Mouse (Mus musculus): ENCODE data around the gene Wnt7a.

Gene Wnt7a

GRCm38 (mm10) chr6:91410961-91411368 is at the start of gene Wnt7a:
Gene Wnt7a, minus strand, starts transcription at chr6:91411363.
- peak; percentile 33 for DNase-seq

GRCm38 (mm10) chr6:91459471-91459870 is 48.3 kb upstream of the Wnt7a start:
- peak; percentile 56 for DNase-seq

- DNase-seq: no peak
These were observed 43.4 kb upstream of the Wnt7a start for GRCm38 (mm10) chr6:91454546-91454945.

GRCm38 (mm10) chr6:91452056-91452455 is 40.9 kb upstream of the Wnt7a start:
- DNase-seq: no peak

GRCm38 (mm10) chr6:91449472-91450225 is 38.5 kb upstream of the Wnt7a start:
- no peak for DNase-seq

- DNase-seq: no peak
These were observed 34.2 kb upstream of the Wnt7a start for GRCm38 (mm10) chr6:91445316-91445715.

GRCm38 (mm10) chr6:91441145-91441662 is 30.0 kb upstream of the Wnt7a start:
- DNase-seq: no peak

- peak; percentile 98 for DNase-seq
These were observed 29.4 kb upstream of the Wnt7a start for GRCm38 (mm10) chr6:91440474-91441144.

- no peak for DNase-seq
These were observed 13.0 kb upstream of the Wnt7a start for GRCm38 (mm10) chr6:91424151-91424550.

- DNase-seq: no peak
These were observed 10.5 kb upstream of the Wnt7a start for GRCm38 (mm10) chr6:91421629-91422028.

GRCm38 (mm10) chr6:91417291-91417845 is 6.2 kb upstream of the Wnt7a start:
- no peak for DNase-seq

- no peak for DNase-seq
These were observed 5.0 kb upstream of the Wnt7a start for GRCm38 (mm10) chr6:91416146-91416545.

GRCm38 (mm10) chr6:91414890-91415289 is 3.7 kb upstream of the Wnt7a start:
- DNase-seq: peak; percentile 26

GRCm38 (mm10) chr6:91411369-91411981 is 312 bp upstream of the Wnt7a start:
- peak; percentile 82 for DNase-seq

GRCm38 (mm10) chr6:91410168-91410780 is 889 bp downstream of the Wnt7a start:
- no peak for DNase-seq

- peak; percentile 19 for DNase-seq
These were observed 1.6 kb downstream of the Wnt7a start for GRCm38 (mm10) chr6:91409448-91410167.

- DNase-seq: no peak
These were observed 2.5 kb downstream of the Wnt7a start for GRCm38 (mm10) chr6:91408616-91409015.

- DNase-seq: no peak
These were observed 9.6 kb downstream of the Wnt7a start for GRCm38 (mm10) chr6:91401591-91401990.

GRCm38 (mm10) chr6:91400514-91400913 is 10.6 kb downstream of the Wnt7a start:
- DNase-seq: no peak

- DNase-seq: no peak
These were observed 18.5 kb downstream of the Wnt7a start for GRCm38 (mm10) chr6:91392475-91393174.

- DNase-seq: no peak
These were observed 22.0 kb downstream of the Wnt7a start for GRCm38 (mm10) chr6:91389141-91389540.

GRCm38 (mm10) chr6:91384415-91384814 is 26.7 kb downstream of the Wnt7a start:
- no peak for DNase-seq

Measured in kidney, adult 18-20 months (tissue).